Mouse (Mus musculus) testis, postnatal 14 days (tissue): Measurements from ENCODE around the gene H2-D1.

Source experiments
- DNase-seq: peaks from one replicate; pipeline ENCODE4 v3.0.0; 2021; ENCODE audit warnings: low spot score

Gene H2-D1

DNA sequence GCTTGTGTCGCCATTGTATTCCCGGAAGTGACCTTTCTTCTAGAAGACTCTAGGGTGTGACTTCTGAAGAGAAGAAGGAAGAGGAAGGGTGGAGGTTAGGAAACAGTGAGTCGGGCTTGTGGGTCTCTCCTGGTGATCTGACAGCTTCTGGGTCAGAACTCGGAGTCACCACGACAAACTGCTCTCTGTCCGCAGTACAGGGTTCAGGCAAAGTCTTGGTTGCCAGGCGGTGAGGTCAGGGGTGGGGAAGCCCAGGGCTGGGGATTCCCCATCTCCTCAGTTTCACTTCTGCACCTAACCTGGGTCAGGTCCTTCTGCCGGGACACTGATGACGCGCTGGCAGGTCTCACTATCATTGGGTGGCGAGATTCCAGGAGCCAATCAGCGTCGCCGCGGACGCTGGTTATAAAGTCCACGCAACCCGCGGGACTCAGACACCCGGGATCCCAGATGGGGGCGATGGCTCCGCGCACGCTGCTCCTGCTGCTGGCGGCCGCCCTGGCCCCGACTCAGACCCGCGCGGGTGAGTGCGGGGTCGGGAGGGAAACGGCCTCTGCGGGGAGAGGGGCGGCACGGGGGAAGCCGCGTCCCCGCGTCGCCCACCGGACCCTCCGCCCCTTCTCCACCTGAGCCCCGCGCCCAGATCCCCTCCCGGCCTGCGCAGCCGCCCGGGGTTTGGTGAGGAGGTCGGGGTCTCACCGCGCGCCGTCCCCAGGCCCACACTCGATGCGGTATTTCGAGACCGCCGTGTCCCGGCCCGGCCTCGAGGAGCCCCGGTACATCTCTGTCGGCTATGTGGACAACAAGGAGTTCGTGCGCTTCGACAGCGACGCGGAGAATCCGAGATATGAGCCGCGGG is at the start of gene H2-D1:
Gene H2-D1, plus strand, starts transcription at position 67 of the 859 bp plus-strand sequence.
- peak; percentile 90 for DNase-seq

DNA sequence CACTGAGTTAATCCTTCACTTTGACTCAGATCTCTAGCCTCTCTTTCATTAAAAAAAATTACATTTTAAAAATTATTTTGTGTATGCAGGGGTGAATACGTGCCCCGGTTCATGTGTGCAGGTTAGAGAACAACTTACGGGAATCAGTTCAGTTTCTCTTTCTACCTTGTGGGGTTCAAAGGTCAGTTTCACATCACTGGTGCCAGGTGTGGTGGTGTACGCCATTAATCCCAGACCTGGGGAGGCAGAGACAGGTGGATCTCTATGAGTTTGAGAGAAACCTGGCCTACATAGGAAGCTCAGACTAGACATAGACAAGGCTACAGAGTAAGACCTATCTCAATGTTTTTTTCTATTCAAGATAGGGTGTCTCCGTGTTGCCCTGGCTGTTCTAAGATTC is 49.5 kb upstream of the H2-D1 start:
- DNase-seq: no peak

DNA sequence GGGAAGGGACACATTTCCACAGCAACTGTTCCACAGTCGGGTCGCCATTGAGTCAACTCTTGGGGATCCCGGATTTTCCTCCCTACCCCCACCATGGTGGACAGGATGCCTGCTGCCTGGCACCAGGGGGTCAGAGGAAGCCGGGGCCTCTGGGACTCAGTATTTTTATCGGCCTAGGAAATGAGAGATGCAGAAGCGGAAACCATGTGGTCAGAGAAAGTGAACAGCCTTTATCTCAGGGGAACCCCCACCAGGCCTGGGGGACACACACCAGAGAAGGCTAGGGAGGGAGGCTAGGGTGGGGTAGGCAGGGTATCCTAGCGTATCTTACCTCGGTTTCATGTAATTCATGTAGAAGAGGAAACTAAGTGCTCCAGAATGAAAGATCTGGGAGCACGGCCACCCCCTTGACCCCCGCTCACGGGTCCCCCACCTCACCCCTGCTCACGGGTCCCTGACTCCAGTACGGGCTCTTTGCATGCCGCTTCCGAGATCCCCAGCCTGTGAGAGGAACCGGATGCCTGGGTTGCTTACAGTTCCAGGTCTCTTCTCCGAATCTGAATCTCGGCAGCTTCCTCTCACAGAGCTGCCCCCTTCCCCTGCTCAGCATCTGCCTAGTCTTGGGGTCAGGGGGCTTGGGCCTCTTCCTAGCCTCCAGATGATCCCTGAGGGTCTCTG is 43.9 kb upstream of the H2-D1 start:
- DNase-seq: no peak

DNA sequence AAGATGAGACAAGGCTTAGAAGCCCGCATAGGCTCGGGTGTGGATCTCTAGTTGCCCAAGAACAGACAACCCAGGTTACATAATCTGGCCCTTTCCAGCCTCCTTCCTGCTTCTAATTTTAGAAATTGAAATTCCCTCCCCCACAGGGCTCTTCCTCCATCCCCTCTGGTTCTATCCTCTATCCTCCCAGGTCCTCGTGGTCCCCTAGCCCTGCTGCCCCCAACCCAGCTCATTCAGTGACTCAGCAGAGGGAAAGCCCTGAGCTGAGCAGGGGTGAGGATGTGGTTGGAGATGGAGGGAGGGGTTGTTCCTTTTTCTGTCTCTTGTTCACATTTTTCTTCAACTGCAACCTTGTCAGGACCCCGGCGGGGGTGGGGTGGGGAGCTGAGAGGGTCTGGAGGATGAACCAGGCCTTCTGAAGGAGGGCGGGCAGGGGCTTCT is 42.9 kb upstream of the H2-D1 start:
- DNase-seq: no peak

DNA sequence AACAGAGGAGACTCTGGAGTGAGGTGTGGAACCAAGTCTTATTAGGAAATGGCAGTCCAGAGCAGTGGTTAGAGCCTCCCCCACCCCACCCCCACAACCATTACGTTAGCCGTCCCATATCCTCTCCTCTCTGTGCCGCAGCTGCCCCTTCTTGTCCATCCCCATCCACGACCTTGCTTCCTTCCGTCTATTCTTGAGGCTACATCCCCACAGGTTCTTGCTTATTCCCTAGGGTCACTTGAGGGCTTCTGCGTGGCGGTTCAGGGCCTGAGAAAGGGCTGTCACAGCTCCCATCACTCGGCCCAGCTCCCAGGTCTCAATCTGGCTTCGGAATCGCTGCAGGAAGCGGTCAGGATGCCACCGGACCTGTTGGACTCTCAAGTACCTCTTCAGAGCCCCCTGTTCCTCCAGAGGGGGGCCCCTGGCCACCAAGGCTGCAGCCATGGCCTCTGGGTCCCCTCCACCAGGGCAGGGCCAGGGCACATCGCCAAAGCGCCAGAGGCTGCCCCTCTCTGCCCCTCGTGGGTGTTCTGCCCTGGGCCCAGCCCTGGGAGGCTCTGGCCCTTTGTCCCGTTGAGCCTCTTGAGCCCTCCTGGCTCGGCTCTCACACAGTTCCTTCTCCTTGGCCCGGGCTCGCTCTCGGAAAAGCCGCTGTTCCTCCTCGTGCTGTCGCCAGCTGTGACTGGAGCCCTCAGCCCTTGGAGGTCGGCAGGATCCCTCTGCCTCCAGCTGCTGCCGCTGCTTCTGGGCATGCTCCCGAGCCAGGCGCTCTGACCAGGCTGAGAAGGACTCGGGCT is 42.2 kb upstream of the H2-D1 start, which contains the start of gene Gm16181:
Gene Gm16181, plus strand, starts transcription at position 679 of the 797 bp plus-strand sequence.
- peak; percentile 68 for DNase-seq

DNA sequence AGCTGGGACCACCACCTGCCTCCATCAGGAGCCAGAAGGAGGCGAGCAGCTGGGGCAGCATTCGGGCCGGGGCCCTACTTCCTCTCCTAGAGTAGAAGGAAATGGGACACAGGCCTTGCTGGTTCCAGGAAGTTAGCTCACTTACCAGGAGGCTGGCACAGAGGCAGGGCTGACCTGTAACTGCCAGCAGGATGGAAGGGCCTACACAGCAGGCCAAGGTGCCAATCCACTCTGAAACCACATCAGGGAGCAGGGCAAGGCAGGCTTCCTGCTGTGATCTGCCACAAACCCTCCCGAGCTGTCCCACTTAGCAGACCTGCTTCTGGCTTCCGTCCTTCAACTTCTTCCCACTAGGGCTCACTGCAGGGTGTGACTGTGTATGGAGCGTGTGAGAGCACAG is 40.2 kb upstream of the H2-D1 start:
- no peak for DNase-seq

DNA sequence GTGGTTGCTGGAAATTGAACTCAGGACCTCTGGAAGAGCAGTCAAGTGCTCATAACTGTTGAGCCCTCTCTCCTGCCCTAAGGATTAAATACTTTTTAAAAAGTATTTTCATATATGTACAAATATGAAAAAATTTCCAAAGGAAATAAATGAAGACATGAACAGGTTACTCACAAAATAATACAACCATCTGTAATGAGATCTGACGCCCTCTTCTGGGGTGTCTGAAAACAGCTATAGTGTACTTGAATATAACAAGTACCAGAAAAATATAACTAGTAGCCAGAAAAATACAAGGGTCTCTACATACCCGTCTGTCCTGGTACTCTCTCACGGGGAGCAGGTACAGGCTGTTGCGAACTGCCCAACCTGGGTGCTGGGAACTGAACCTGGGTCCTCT is 37.9 kb upstream of the H2-D1 start:
- no peak for DNase-seq

DNA sequence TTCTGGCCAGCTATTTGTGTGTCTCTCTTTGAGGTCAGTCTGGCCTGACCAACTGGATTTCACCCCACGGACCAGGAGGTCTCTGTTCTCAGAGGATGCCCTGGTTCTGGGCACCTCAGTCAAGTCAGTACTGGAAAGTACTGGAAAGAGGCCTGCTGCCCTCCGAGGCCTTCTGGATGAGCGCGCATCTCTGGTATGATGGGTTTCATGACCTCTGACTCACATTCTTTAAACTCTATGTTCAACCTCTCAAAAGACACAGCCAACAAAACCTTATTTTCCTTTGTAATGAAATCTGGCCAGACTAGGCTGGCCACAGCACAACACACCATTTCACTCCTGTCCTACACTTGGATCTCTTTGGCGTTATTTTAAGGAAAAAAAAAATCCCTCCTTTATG is 37.1 kb upstream of the H2-D1 start:
- no peak for DNase-seq

DNA sequence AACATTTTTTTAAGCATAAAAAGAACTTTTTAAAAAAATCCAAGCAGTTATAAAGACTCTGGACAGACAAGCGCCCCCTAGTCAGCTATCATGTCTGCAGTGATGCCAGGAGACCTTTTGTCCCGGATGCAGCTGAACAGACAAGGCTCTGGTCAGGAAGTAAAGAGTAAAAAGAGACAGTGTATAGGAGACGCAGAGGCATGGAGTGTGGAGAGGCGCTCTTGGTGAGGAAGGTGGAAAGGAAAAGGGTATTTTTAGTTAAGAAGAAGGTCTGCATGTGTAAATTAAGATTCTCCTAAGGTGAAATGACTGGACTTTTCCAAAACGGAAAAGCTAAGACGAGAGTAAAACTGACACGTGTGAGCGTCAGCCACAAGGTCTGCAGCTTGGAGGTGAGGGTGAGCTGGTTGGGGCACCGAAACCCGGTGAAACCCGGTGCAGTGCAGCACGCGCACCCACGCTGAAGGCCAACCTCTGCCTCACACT is 35.9 kb upstream of the H2-D1 start:
- DNase-seq: no peak

DNA sequence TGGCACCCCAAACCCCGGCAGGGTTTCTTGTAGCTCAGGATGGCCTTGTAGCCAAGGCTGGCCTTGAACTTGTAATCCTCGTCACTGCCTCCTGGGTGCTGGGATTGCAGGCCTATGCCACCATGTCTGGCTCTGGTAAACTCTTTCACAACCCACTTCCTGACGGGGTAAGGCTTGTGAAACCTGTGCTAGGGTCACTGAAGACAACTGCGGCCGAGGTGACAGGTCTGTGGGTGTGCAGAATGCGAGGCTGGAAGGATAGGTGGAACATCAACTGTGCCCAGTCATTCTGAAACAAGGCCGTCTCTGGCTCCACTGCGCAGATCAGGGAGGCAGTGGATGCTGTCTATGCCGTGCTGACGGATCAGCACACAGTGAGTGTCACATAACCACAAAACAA is 31.5 kb upstream of the H2-D1 start:
- DNase-seq: no peak

DNA sequence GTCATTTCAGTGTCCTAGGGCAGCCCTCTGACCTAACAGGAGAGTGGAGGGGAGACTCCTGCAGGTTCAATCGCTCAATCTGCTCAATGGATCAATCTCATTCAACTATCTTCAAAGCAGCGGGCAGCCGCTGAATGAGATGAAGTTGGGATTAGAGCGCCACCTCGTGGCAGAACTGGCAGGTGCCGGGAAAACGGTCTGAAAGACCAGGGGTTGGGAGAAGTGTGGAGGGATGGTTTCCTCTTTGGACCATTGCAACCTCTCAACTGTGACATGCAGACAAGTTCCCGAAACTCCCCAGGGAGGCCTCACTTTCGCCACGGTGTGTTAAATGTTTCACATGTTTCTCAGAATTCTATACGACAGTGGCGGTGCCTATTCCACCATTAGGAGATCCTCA is 30.5 kb upstream of the H2-D1 start:
- peak; percentile 65 for DNase-seq

DNA sequence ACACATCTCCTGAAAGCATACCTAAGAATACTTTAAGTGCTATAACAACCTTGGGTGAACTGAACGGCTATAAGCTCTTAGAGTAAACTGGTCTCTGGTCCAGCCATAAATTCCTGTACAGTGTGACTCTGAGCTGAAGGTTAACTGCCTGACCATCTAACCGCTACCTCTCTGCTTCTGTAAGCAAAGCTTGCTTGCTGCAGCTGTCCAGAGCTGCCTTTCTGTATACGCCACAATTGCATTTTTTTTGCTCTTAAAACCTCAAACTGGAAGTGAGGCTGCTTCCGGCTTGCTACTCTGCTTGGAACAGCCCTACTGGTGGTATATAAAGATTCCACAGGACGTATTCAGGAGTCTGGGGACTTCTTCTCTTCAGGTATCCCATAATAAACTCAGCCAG is 29.9 kb upstream of the H2-D1 start:
- no peak for DNase-seq

DNA sequence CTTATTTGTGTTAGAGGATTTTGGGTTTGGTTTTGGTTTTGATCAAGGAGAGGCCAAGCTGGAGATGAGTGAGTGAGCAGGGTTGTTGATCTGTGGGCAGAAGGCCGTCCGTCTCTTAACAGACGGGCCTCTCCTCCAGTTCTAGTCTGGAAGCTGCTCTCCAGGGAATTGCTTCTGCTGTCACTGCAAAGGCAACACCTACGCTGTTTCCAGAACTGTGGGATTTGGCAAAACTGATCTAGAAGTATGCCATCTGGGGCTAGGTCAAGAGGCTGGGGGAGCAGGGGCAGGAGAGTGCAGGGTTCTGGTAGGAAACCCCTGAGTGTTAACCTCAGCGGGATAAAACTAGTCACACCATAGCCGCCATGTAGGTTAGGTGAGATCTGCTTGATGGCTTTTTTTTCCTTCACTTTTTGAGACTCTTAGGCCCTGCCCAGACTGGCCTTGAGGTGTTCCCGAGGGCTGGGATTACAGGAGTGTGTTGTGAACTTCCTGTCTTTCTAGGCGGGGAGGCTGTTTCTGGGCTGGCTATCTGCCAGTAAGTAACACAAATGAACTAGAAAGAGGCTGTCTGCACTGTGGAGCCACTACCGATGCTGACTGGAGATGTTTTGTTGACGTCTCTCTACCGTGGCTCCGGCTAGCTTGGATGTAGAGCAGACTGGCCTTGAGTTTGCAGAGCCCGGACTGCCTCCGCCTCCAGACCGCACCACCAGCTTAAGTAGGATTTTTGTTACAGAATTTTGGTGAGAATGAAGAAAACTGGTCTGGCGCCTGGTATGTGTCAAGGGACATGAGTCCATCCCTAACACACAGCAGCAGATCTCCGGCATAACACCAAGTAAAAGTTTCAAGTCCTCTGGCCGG is 29.2 kb upstream of the H2-D1 start, which contains the start of gene Atp6v1g2:
Gene Atp6v1g2, plus strand, starts transcription at position 547 of the 867 bp plus-strand sequence.
- DNase-seq: peak; percentile 65

DNA sequence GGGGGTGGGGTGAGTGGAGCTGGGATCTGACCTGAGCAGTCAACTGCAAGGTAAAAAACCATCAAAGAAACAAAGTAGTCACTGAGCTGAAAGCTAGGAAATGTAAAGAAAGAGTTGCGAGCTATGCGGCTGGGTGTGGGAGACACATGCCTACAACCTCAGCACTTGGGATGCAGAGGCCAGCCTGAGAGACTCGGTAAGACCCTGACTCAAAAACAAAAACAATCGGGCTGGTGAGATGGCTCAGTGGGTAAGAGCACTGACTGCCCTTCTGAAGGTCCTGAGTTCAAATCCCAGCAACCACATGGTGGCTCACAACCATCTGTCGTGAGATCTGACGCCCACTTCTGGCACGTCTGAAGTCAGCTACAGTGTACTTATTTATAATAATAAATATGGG is 28.4 kb upstream of the H2-D1 start:
- DNase-seq: peak; percentile 58

DNA sequence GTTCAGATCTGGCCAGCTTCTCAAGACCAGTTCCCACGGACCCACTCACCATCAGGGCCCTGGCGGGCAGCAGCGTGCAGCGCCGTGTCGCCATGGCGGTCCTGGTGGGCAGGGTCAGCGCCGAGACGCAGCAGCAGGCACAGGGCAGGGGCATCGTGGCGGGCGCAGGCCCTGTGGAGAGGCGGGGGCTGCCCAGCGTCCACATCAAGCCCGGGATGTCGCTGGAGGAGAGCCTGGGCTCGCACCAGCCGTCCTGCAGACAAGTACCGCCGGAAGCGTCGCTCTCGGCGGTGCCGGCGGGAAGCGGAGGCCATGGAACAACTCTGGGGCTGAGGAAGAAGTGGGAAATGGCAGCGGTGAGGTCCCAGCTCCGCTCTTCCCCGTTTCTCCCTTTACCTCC is 27.6 kb upstream of the H2-D1 start:
- no peak for DNase-seq

DNA sequence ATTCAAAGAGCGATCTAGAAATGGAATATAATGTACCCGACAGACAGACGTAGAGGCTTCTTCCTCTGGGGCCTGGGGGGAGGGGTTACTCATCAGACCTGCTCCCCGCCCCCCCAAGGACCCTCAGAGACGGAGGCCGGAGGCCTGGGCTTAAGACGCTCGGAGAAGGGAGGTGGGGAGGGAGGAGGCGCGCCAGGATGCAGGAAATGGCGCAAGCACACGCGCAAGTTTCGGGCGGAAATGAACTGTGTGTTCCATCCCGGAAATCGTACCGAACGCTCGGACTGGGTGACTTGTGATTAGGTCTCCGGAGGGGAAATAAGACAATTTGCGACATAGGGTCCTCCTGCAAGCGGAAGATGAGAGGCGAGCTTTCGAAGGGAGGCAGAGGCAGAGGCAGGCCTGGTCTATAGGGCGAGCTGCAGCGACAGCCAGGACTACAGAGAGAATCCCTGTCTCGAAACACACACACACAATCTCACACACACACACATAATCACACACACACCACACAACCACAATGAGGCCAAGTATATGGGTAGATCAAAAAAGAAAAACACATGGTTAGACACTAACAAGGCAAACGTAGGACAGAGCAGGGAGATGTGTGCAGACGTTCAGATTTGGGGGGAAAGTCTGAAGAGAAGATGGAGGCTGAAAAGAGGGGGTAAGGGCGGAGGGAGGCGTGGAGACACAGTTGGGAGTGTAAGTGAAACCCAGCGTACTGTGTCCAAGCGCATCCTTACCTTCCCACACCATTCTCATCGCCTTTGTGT is 26.7 kb upstream of the H2-D1 start, which contains the start of gene Nfkbil1:
Gene Nfkbil1, minus strand, starts transcription at position 179 of the 776 bp plus-strand sequence.
- peak; percentile 88 for DNase-seq

DNA sequence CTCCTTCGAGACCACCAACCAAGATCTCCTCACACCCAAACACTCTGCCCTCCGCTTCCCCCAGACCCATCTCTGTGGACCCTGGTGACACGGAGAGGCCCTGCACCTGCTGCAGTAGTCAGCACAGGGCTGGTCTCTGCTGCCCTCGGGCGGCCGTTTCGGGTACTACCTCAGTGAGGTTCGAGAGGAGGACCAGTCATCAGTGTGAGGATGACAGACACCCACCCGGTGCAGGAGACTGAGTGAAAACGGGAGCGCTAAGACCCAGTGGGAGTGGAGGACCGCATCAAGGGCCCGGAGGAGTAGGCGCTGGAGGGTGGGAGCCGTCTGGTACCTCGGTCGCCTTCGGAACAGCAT is 26.2 kb upstream of the H2-D1 start:
- DNase-seq: peak; percentile 88

DNA sequence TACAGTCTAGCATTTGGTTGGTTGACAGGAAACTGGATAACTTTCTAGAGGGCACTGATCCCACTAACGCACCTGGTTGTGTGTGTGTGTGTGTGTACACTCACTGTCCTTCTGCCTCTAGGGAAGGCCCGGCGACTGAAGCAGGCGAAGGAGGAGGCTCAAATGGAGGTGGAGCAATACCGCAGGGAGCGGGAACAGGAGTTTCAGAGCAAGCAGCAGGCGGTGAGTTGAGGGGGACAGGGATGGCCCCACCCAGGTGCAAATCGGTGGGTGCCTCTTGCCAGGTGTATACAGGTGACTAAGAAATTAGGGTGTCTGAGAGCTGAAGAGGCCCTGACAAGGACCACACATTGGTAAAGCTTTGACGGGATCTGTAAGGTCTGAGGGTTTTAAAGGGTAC is 25.5 kb upstream of the H2-D1 start:
- no peak for DNase-seq

DNA sequence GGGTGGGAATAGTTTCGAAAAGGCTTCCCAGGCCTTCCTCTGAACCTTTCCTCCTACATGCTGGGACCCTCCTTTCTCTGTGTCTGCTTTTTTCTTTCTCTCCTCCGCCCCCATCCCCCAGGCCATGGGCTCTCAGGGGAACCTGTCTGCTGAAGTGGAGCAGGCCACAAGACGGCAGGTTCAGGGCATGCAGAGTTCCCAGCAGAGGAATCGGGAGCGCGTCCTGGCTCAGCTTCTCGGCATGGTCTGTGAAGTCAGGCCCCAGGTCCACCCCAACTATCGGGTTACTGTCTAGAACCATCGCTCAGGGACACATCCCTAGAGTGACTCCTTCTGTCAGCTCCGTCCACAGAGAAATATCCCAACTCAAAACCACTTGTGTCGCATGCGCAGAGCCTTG is 25.0 kb upstream of the H2-D1 start:
- no peak for DNase-seq

DNA sequence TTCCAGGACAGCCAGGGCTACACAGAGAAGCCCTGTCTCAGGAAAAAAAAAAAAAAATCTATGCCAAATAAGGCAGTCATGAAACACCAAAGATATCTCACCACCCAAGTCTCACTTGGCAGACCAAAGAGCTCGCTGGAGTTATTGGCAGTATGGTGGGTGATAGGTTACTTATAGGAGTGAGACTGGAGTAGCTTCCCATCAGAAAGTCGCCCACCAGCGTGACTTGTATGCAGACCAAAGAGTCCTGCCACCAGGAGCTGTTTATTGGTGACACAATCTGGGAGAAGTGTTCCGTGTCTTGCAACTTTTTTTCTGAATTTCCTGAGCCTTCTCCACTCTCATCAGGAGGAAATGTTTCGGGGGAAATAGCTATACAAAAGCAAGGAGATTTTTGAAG is 22.8 kb upstream of the H2-D1 start:
- DNase-seq: no peak
